Mouse (Mus musculus) spleen, adult 2 months (tissue): ENCODE measurements around the gene Sult4a1. TPM values are rescaled to one million over a fixed set of nuclear protein-coding genes. Genes with fewer than 3 reads are reported as not detected.
A peak's percentile ranks its signal among the peaks of the same experiment; 100 is the strongest.

Source experiments
- DNase-seq, 2 experiments: peaks; one replicate each; pipeline versions ENCODE4 v3.0.0 to v3.0.0-alpha.2; 2012 to 2021; ENCODE audit warnings: low spot score in 2 of 2, low read depth in 1 of 2
- H3K27ac ChIP-seq: fragments of 200-500 bp; 2 replicates; pipeline ENCODE4 v1.5.1; 2012; ENCODE audit warnings: low read length, inconsistent platforms; ENCODE audit not compliant: insufficient read depth
- H3K27me3 ChIP-seq: fragments of 200-500 bp; 2 replicates; pipeline ENCODE4 v1.6.1; 2012; ENCODE audit warnings: mild to moderate bottlenecking, moderate library complexity, low read length, inconsistent platforms; ENCODE audit not compliant: control insufficient read depth, insufficient read depth
- H3K36me3 ChIP-seq: fragments of 200-500 bp; 2 replicates; pipeline ENCODE4 v1.6.1; 2012; ENCODE audit warnings: mild to moderate bottlenecking, low read length, inconsistent platforms; ENCODE audit not compliant: control insufficient read depth, insufficient read depth
- H3K4me1 ChIP-seq: fragments of 200-500 bp; 2 replicates; pipeline ENCODE4 v1.6.1; 2011; ENCODE audit warnings: inconsistent platforms; ENCODE audit not compliant: control insufficient read depth, insufficient read depth, insufficient read length
- H3K4me3 ChIP-seq: fragments of 200-500 bp; 2 replicates; pipeline ENCODE4 v1.5.1; 2011; ENCODE audit warnings: mild to moderate bottlenecking, inconsistent platforms; ENCODE audit not compliant: insufficient read depth, insufficient read length; ENCODE audit errors: extremely low read depth
- CTCF ChIP-seq: fragments of 200-500 bp; IDR thresholded peaks from 2 replicates; pipeline ENCODE4 v1.5.1; 2011; ENCODE audit warnings: mild to moderate bottlenecking, inconsistent platforms; ENCODE audit not compliant: insufficient read depth, insufficient read length, insufficient replicate concordance; ENCODE audit errors: extremely low read depth
- POLR2A ChIP-seq: fragments of 200-500 bp; IDR thresholded peaks from 2 replicates; pipeline ENCODE4 v1.6.1; 2011; ENCODE audit warnings: low read depth, low read length, inconsistent platforms
- WGBS: fragments of 180-500 bp; shearing (Covaris S2); methylation state at CpG from one replicate; pipeline ENCODE4 v1.1.7; 2018; 5-methylcytosine and 5-hydroxymethylcytosine counted together
- polyA plus RNA-seq: library from polyadenylated mRNA; depleted of rRNA; stranded (reverse); fragments of >200 nt; gene quantifications from 2 replicates; pipeline ENCODE4 v1.2.3, GENCODE M21; 2012; rRNA removed

Sult4a1 gene
- 0.29 and 0.32 TPM in 2 replicates for polyA plus RNA-seq

DNA sequence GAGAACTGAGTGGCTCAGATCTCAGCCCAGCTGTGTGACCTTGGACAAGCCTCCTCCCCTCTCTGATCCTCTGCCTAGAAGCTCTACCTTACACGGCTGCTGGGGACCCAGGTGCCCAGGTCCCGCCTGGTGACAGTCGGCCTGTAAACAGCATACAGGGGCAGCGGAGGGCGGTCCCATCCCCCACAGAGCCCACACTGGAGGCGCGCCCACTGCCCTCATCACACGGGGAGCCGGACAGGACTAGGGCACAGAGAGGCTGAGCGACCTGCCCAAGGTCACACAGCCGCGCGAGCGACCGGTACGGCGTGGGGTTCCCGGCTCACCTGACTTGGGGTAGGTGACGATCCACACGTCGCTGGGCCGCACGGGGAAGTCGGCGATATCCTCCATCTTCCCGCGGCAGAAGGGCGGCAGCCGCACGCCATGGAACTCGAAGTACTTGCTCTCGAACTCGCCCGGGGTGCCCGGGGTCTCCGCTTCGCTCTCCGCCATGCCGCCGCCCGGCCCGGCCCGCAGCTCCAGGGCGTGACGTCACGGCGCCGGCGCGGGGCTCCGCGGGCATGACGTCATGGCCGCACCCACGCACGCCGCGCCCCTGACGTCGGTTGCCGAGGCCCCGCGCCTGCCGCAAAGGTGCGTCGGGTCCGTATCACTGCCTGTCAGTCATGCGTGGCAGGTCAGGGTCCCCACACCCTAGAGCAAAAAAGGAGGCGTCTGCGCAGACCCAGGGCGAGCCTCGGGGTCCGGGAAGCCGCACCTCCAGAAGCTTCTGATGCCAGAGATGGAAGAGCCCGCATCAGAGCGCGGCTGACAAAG lies at the start of gene Sult4a1:
TSS of gene Sult4a1 (minus strand) at position 650 of the 819 bp plus-strand sequence.
- Histone ChIP-seq H3K4me3 (peak within 1 kb of the TSS; percentile 34; the same call in 1 of the 2 replicates), H3K4me1 (peaks cover 5% of the 10 kb centered on the region), H3K27ac (no peak within 1 kb of the TSS), H3K36me3 (no peaks in the 10 kb centered on the region), H3K27me3 (peaks cover 12% of the 10 kb centered on the region)
- no peak for DNase-seq
- TF ChIP-seq CTCF (no peak), POLR2A (no peak)
- WGBS = 5% methylated on average over 77 of the region's 77 CpGs

DNA sequence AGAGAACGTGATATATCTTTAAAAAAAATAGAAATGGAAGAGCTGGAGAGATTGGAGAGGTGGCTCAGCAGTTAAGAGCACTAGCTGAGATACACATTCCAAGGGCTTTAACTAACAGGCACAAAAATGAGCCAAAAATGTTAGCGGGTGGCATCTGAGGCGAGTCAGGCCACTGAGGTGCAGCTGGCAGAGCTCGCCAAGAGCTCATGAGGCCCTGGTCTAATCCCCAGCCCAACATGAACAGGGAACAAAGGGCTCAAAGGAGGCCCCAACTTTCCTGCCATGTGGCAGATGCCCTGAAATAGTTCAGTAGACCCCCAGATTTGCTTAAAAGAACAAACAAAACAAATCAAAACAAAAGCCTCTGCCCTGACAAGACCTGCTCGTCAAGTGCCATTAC lies 35.4 kb upstream of the Sult4a1 start:
- DNase-seq = no peak
- TF ChIP-seq POLR2A = no peak
- TF ChIP-seq CTCF = no peak
- no peak overlapping the region for H3K27ac ChIP-seq
- H3K4me1 ChIP-seq = no peaks in the 10 kb centered on the region
- no peaks in the 10 kb centered on the region for H3K27me3 ChIP-seq
- no peak overlapping the region for H3K4me3 ChIP-seq
- no peaks in the 10 kb centered on the region for H3K36me3 ChIP-seq
- 86% methylated on average over 5 of the region's 5 CpGs for WGBS

DNA sequence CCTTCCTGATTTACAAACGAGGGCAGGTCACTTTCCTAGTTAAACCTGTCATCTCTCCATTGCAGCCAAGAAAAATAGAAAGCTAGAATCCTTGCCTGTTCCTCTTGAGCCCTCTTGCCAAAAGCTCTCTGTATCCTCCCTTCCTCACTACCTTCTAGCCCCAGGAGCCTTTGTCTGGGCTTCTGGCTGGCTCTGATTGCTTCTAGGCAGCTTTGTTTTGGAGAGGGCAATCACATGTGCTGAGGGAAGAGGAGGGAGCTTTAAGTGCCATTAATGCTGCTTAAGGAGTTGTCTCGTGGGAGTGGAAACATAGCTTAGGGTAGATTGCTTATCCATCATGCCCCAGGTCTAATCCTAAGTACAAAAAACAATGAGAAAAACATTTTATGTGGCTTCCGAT lies 34.6 kb upstream of the Sult4a1 start:
- 71% methylated on average over 3 of the region's 3 CpGs for WGBS
- no peak overlapping the region for H3K27ac ChIP-seq
- no peaks in the 10 kb centered on the region for H3K36me3 ChIP-seq
- DNase-seq = no peak
- no peaks in the 10 kb centered on the region for H3K4me1 ChIP-seq
- no peak for TF ChIP-seq POLR2A
- no peak for TF ChIP-seq CTCF
- H3K27me3 ChIP-seq = no peaks in the 10 kb centered on the region
- H3K4me3 ChIP-seq = no peak overlapping the region

DNA sequence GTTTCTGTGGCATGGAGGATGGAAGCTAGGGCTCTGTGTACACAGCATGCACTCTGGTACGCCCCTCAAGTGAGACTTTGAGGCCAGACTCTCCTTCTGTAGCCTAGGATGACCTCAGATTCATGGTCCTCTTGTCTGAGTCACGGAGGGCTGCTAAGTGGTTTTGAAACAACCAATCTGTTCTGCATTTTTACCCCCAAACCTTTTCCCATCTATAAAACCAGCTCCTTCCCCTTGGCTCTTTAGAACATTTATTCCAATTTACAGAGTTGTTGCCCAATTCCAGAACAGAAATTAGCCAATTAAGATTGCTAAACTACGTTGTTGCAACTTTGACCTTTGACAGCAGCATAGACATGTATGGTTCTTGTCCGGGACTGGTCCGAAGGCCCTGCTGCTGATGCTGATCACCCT lies 34.0 kb upstream of the Sult4a1 start:
- Histone ChIP-seq H3K27me3 (no peaks in the 10 kb centered on the region), H3K27ac (no peak overlapping the region), H3K4me3 (no peak overlapping the region), H3K4me1 (no peaks in the 10 kb centered on the region), H3K36me3 (no peaks in the 10 kb centered on the region)
- DNase-seq = no peak
- TF ChIP-seq CTCF (no peak), POLR2A (no peak)
- 80% methylated on average over 5 of the region's 5 CpGs for WGBS

DNA sequence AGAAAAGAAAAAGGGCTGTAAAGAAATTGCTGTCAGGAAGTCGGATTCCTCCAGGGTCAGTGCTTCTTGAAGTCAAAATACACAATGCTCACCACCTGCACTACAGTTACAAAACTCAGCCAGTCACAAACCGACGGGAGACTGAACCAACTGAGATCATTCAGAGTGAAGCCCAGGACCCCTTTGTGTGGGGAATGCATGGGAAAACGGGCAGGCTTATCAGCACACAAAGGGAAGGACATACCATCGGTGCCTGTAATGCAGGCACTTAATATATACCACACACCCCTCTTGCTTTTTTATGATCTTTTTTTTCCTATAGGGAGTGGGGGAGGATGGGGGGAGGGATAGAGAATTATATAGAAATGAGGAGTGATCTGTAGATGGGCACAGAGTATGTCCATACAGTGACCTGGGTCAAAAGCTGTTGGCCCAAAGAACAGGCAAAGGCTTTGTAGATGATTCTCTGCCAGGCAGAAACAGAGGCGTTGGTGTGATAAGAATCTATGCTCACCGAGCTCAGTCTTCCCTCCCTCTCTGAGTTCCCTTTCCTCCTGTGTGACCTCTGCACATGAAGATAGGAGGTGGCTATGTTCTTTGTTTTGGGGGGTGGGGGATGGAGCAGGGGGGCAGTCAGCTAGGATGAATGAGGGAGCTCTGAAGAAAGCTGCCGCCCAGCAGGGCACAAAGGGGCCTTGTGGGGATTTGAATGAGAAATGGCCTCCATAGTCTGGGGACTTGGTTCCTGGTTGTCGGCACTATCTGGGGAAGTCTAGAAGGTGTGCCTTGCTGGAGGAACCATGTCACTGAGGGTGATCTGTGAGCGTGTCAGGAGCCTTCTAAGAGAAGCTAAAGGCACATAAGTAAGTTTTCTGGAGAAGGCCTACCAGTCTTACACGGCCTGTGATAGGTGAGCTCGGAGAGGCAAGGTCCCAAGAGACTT lies 31.2 kb upstream of the Sult4a1 start:
- no peak for TF ChIP-seq CTCF
- no peak for TF ChIP-seq POLR2A
- WGBS = 60% methylated on average over 12 of the region's 12 CpGs

DNA sequence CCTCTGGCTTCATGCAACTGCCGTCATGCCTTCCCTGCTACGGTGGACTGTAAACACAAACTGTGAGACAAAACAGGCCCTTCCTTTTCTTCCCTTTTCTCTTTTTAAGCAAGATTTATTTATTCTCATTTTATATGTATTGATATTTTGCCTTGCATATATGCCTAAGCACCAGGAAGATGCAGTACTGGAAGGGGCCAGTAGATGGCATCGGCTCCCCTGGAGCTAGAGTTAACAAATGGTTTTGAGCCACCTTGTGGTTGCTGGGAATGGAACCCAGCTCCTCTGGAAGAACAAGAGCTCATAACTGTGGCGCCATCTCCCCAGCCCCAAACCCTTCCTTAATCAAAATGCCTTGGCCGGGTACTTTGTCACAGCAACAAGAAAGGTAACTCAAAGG lies 29.9 kb upstream of the Sult4a1 start:
- Histone ChIP-seq H3K4me1 (no peaks in the 10 kb centered on the region), H3K27me3 (no peaks in the 10 kb centered on the region), H3K36me3 (no peaks in the 10 kb centered on the region), H3K4me3 (no peak overlapping the region), H3K27ac (no peak overlapping the region)
- 84% methylated on average over 5 of the region's 5 CpGs for WGBS
- peak in 1 of 2 experiments; percentile 16 for DNase-seq
- TF ChIP-seq POLR2A (no peak), CTCF (peak; percentile 23; the same call in 1 of the 2 replicates)

More for the DNA sequence above, 31.2 kb upstream of the Sult4a1 start:
- no peak overlapping the region for H3K27ac ChIP-seq
- no peaks in the 10 kb centered on the region for H3K27me3 ChIP-seq
- DNase-seq = no peak
- no peaks in the 10 kb centered on the region for H3K36me3 ChIP-seq
- no peak overlapping the region for H3K4me3 ChIP-seq
- H3K4me1 ChIP-seq = no peaks in the 10 kb centered on the region
